Mouse (Mus musculus): ENCODE measurements around the gene Galnt13. TPM values are rescaled to one million over a fixed set of nuclear protein-coding genes. Genes with fewer than 3 reads are reported as not detected.

Gene Galnt13
- polyA plus RNA-seq, 1 experiment from 2014 or later = 0.52 TPM

DNA sequence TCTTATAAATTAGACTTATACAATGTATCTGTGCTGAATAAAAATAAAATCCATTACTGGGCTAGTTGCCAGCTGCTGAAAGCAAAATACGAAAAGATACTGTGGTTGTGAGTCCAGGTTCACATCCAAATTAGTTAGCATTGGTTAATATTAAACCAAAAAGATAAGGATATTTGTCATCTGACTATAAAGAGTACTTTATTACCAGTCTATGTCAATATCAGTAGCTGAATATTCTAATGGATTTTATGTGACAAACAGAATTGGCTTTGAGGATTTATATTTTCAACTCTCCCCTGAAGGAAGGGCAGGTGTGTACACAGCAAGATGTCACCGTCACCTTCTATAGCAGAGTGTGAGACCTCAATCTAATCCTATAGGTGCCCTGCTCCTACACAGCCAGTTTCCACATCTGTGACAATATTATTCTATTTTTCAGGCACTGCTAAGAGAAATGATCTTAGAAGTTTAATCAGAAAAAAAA, 342.7 kb downstream of the Galnt13 start:
- 84% methylated on average over 2 of the region's 2 CpGs for WGBS
- no peak overlapping the region for H3K27ac ChIP-seq (replicated peaks; ENCODE audit: low read depth, low read length)
- H3K4me3 ChIP-seq (ENCODE audit: low read depth, low read length) = no peak overlapping the region
- no peaks in the 10 kb centered on the region for H3K36me3 ChIP-seq (ENCODE audit: control insufficient read depth, insufficient read depth, low read length)
- no peaks in the 10 kb centered on the region for H3K4me1 ChIP-seq (ENCODE audit: control insufficient read depth, insufficient read depth, low read length)
- H3K27me3 ChIP-seq (ENCODE audit: control insufficient read depth, insufficient read depth, low read length) = no peaks in the 10 kb centered on the region
- no peak overlapping the region for H3K4me2 ChIP-seq (ENCODE audit: low read depth, severe bottlenecking)
- DNase-seq (ENCODE audit: low spot score) (no peak), ATAC-seq (ENCODE audit: insufficient number of reproducible peaks, low FRiP score, low TSS enrichment, low read depth) (no peak)
- H3K9me3 ChIP-seq (ENCODE audit: control insufficient read depth, low read length) = no peaks in the 10 kb centered on the region
- no peak overlapping the region for H3K9ac ChIP-seq (ENCODE audit: low read length)

DNA sequence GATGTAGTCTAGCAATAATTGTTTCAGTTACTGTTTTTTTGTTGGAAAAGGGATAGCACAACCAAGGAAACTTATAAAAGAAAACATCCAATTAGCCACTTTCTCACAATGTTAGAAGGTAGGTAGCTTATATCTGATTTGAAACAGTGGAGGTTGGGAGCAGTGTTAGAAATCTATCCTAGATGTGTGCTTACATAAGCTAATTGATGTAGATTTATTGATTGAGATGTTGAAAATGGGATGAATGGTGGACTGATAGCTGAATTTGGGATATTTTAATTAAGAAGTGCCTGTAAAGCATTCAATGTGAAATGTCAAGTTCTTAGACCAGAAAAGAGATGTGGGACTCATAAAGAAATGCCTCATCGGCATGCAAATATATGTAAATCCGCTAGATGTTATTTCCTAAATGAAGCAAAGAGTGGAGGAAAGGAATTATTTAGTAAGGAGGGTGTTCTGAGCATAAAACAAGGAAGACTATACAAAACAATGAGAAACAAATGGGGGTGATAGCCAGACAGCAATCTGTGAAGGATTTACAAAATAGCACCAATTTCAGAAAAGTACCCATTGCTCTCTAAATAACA, 377.6 kb downstream of the Galnt13 start:
- DNase-seq (ENCODE audit: low spot score) (no peak), ATAC-seq (ENCODE audit: insufficient number of reproducible peaks, low FRiP score, low TSS enrichment, low read depth) (no peak)
- H3K27me3 ChIP-seq (ENCODE audit: control insufficient read depth, insufficient read depth, low read length) = no peaks in the 10 kb centered on the region
- 73% methylated on average over 2 of the region's 2 CpGs for WGBS
- no peak overlapping the region for H3K4me2 ChIP-seq (ENCODE audit: low read depth, severe bottlenecking)
- no peaks in the 10 kb centered on the region for H3K4me1 ChIP-seq (ENCODE audit: control insufficient read depth, insufficient read depth, low read length)
- H3K36me3 ChIP-seq (ENCODE audit: control insufficient read depth, insufficient read depth, low read length) = no peaks in the 10 kb centered on the region
- no peak overlapping the region for H3K9ac ChIP-seq (ENCODE audit: low read length)
- no peak overlapping the region for H3K27ac ChIP-seq (replicated peaks; ENCODE audit: low read depth, low read length)
- no peaks in the 10 kb centered on the region for H3K9me3 ChIP-seq (ENCODE audit: control insufficient read depth, low read length)
- H3K4me3 ChIP-seq (ENCODE audit: low read depth, low read length) = no peak overlapping the region

DNA sequence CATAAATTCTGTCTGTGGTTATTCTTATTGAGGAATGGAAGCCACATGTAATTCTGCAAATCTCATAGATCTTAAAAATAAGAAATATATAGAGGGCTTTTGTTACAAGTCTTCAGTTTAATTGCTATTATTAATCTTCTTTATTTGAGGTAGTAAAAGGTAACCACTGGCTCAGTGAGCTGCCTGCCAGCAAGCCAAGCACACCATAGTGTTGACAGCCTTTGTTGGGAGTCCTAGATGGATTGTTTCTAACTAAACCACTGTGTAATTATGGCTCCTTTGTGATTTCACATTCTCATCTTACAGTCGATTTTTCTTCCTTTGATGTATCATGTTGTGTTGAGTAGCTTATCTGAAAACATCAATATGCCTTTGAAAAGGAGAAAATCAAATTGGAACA, 405.1 kb downstream of the Galnt13 start:
- Histone ChIP-seq H3K9ac (ENCODE audit: low read length) (no peak overlapping the region), H3K4me2 (ENCODE audit: low read depth, severe bottlenecking) (no peak overlapping the region), H3K27ac (replicated peaks; ENCODE audit: low read depth, low read length) (no peak overlapping the region), H3K9me3 (ENCODE audit: control insufficient read depth, low read length) (no peaks in the 10 kb centered on the region), H3K4me3 (ENCODE audit: low read depth, low read length) (no peak overlapping the region), H3K27me3 (ENCODE audit: control insufficient read depth, insufficient read depth, low read length) (no peaks in the 10 kb centered on the region), H3K4me1 (ENCODE audit: control insufficient read depth, insufficient read depth, low read length) (no peaks in the 10 kb centered on the region), H3K36me3 (ENCODE audit: control insufficient read depth, insufficient read depth, low read length) (no peaks in the 10 kb centered on the region)
- ATAC-seq (ENCODE audit: insufficient number of reproducible peaks, low FRiP score, low TSS enrichment, low read depth) (no peak), DNase-seq (ENCODE audit: low spot score) (no peak)
- WGBS = 31% methylated on average over 1 of the region's 1 CpGs

DNA sequence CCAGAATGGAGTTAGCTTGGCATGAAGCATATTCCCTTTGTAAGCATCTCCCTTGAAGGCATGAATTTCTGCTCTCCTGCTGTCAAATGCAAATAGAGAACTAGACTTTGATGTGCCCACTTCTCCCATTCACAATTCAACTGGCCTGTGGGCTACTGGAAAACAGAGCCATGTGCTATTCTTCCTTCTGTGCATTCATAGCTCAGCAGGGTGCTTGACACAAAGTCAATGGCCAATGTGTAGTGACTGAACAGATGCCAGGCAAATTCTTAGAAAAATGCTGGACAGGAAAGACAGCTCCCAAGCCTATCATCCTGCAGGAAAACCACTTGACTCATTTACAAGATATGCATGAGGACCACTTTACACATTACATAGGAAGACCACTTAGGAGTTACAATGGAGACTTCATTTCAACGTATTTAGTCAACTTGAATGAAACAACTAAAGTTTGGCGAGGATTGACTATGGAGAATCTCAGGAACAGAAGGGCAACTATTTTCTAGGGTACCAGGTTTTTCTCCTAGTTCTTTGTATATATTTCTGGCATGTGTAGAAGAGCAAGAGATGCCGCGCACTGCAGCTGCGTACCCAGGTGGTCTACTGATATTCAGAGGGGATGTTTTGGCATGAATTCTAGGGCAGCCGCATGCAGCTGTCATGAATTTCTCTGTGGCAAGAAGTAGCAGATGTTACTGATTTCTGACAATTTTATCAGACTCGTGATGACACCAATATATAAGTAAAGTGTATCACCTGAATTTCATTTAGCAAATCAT, 470.4 kb downstream of the Galnt13 start:
- WGBS = 89% methylated on average over 7 of the region's 7 CpGs
- H3K9me3 ChIP-seq (ENCODE audit: control insufficient read depth, low read length) = no peaks in the 10 kb centered on the region

DNA sequence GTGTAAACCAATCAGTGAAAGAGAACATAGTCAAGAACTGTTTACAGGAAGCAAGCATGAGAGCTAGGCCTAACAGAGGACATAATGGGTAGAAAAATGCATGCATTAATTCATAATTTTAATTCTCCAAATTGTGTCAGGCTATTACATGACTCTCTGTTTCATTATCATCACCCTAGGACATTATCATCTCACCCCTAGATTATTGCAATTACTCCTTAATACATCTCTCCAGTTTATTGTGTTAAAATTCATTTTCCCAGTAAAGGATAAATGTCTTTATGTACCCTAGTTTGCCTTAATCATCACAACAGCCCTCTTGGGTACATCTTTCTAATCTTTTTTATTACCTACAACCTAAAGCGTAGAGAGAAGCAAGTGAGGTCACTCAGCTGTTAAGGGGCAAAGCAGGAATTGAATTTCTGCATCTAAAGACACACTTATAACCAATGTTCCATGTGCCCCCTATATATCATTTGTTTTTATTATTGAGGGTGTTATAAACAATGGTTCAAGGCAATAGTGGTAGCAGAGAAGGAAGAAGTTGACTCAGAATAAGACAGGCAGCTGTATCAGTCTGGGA, 479.1 kb downstream of the Galnt13 start:
- H3K4me3 ChIP-seq (ENCODE audit: low read depth, low read length) = no peak overlapping the region
- DNase-seq (ENCODE audit: low spot score) = no peak
- H3K36me3 ChIP-seq (ENCODE audit: control insufficient read depth, insufficient read depth, low read length) = no peaks in the 10 kb centered on the region
- no peak overlapping the region for H3K9ac ChIP-seq (ENCODE audit: low read length)
- no peaks in the 10 kb centered on the region for H3K27me3 ChIP-seq (ENCODE audit: control insufficient read depth, insufficient read depth, low read length)
- no peaks in the 10 kb centered on the region for H3K9me3 ChIP-seq (ENCODE audit: control insufficient read depth, low read length)
- H3K4me1 ChIP-seq (ENCODE audit: control insufficient read depth, insufficient read depth, low read length) = no peaks in the 10 kb centered on the region
- no peak overlapping the region for H3K27ac ChIP-seq (replicated peaks; ENCODE audit: low read depth, low read length)
- WGBS = 90% methylated on average over 1 of the region's 1 CpGs
- no peak overlapping the region for H3K4me2 ChIP-seq (ENCODE audit: low read depth, severe bottlenecking)
- no peak for ATAC-seq (ENCODE audit: insufficient number of reproducible peaks, low FRiP score, low TSS enrichment, low read depth)

More for the DNA sequence above, 470.4 kb downstream of the Galnt13 start:
- no peak overlapping the region for H3K27ac ChIP-seq (replicated peaks; ENCODE audit: low read depth, low read length)
- no peak overlapping the region for H3K4me2 ChIP-seq (ENCODE audit: low read depth, severe bottlenecking)
- DNase-seq (ENCODE audit: low spot score) (no peak), ATAC-seq (ENCODE audit: insufficient number of reproducible peaks, low FRiP score, low TSS enrichment, low read depth) (no peak)
- H3K4me1 ChIP-seq (ENCODE audit: control insufficient read depth, insufficient read depth, low read length) = no peaks in the 10 kb centered on the region
- H3K27me3 ChIP-seq (ENCODE audit: control insufficient read depth, insufficient read depth, low read length) = no peaks in the 10 kb centered on the region
- H3K9ac ChIP-seq (ENCODE audit: low read length) = no peak overlapping the region
- H3K36me3 ChIP-seq (ENCODE audit: control insufficient read depth, insufficient read depth, low read length) = no peaks in the 10 kb centered on the region
- no peak overlapping the region for H3K4me3 ChIP-seq (ENCODE audit: low read depth, low read length)

DNA sequence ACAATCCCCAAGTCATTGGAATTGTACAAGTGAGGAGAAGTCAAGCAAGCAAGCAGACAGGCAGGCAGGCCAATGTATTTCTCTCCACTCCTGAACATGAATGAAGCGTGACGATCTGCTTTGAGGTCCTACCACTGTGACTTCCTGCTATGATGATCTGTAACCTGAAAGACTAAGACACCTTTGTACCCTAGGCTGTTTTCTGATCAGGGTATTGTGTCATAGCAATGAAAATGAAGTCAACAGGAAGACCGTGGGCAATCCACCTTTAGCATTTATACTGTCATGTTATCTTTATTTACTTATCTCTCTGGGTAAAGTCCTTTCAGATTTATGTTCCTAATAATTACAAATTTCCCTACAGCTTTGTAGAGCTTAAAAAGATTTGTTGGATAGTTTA, 500.3 kb downstream of the Galnt13 start:
- Histone ChIP-seq H3K27me3 (ENCODE audit: control insufficient read depth, insufficient read depth, low read length) (no peaks in the 10 kb centered on the region), H3K4me2 (ENCODE audit: low read depth, severe bottlenecking) (no peak overlapping the region), H3K4me3 (ENCODE audit: low read depth, low read length) (no peak overlapping the region), H3K9me3 (ENCODE audit: control insufficient read depth, low read length) (no peaks in the 10 kb centered on the region), H3K4me1 (ENCODE audit: control insufficient read depth, insufficient read depth, low read length) (no peaks in the 10 kb centered on the region), H3K9ac (ENCODE audit: low read length) (no peak overlapping the region), H3K27ac (replicated peaks; ENCODE audit: low read depth, low read length) (no peak overlapping the region), H3K36me3 (ENCODE audit: control insufficient read depth, insufficient read depth, low read length) (no peaks in the 10 kb centered on the region)
- ATAC-seq (ENCODE audit: insufficient number of reproducible peaks, low FRiP score, low TSS enrichment, low read depth) (no peak), DNase-seq (ENCODE audit: low spot score) (no peak)
- WGBS = 94% methylated on average over 3 of the region's 3 CpGs

DNA sequence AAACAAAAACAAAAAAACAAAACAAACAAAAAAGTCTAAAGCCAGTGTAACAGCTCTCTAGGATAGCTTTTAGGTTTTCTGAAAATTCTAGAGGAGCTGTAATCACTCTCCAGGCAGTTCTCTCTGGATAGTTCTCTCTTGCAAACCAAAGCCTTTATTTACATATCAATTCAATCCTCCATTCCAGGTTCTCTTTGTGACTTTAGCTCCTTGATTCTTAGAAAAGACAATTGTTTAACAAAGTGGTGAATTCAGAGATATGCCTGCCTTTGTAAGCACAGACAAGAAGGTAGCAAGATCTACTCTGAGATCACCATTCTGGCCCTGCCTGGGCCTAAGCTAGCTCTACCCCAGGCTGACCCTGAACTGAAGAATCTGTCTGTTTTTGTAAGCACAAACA, 501.2 kb downstream of the Galnt13 start:
- no peaks in the 10 kb centered on the region for H3K4me1 ChIP-seq (ENCODE audit: control insufficient read depth, insufficient read depth, low read length)
- no peaks in the 10 kb centered on the region for H3K36me3 ChIP-seq (ENCODE audit: control insufficient read depth, insufficient read depth, low read length)
- no peaks in the 10 kb centered on the region for H3K9me3 ChIP-seq (ENCODE audit: control insufficient read depth, low read length)
- no peak for DNase-seq (ENCODE audit: low spot score)
- H3K4me3 ChIP-seq (ENCODE audit: low read depth, low read length) = no peak overlapping the region
- no peak overlapping the region for H3K4me2 ChIP-seq (ENCODE audit: low read depth, severe bottlenecking)
- no peaks in the 10 kb centered on the region for H3K27me3 ChIP-seq (ENCODE audit: control insufficient read depth, insufficient read depth, low read length)
- no peak for ATAC-seq (ENCODE audit: insufficient number of reproducible peaks, low FRiP score, low TSS enrichment, low read depth)
- no peak overlapping the region for H3K9ac ChIP-seq (ENCODE audit: low read length)
- no peak overlapping the region for H3K27ac ChIP-seq (replicated peaks; ENCODE audit: low read depth, low read length)

DNA sequence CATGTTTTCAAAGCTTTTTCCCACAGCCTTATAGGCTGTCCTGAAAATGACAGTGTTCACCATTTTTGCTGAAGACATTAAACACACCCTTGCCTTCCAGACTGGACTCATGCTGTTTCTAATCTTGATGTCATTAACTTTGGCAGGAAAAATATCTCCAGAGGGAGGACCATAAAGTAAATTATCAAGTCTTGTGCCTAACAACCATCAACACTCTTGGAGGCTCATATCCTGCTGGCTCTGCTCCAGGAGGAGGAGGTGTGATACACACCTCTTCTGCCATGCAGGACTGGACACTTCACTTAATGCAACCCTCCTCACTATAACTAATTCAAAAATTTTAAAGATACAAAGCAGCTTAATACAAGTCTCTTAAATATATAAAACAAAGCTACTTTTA, 502.0 kb downstream of the Galnt13 start:
- H3K27ac ChIP-seq (replicated peaks; ENCODE audit: low read depth, low read length) = no peak overlapping the region
- no peaks in the 10 kb centered on the region for H3K9me3 ChIP-seq (ENCODE audit: control insufficient read depth, low read length)
- no peaks in the 10 kb centered on the region for H3K36me3 ChIP-seq (ENCODE audit: control insufficient read depth, insufficient read depth, low read length)
- ATAC-seq (ENCODE audit: insufficient number of reproducible peaks, low FRiP score, low TSS enrichment, low read depth) = no peak
- DNase-seq (ENCODE audit: low spot score) = no peak
- no peak overlapping the region for H3K4me3 ChIP-seq (ENCODE audit: low read depth, low read length)
- H3K9ac ChIP-seq (ENCODE audit: low read length) = no peak overlapping the region
- no peaks in the 10 kb centered on the region for H3K4me1 ChIP-seq (ENCODE audit: control insufficient read depth, insufficient read depth, low read length)
- H3K27me3 ChIP-seq (ENCODE audit: control insufficient read depth, insufficient read depth, low read length) = no peaks in the 10 kb centered on the region
- H3K4me2 ChIP-seq (ENCODE audit: low read depth, severe bottlenecking) = no peak overlapping the region

Measured in limb, embryonic 11.5 days (tissue).